Mouse (Mus musculus): Measurements from ENCODE around the gene Rhcg. TPM values are rescaled to one million over a fixed set of nuclear protein-coding genes. Genes with fewer than 3 reads are reported as not detected.

Rhcg gene
- polyA plus RNA-seq, 1 experiment from 2014 or later = 0.75 TPM

- Histone ChIP-seq H3K36me3 (ENCODE audit: control insufficient read depth, insufficient read depth, low read length) (no peaks in the 10 kb centered on the region), H3K9ac (ENCODE audit: low read length) (no peak overlapping the region), H3K27me3 (ENCODE audit: control insufficient read depth, insufficient read depth, low read length) (no peaks in the 10 kb centered on the region), H3K9me3 (ENCODE audit: control insufficient read depth, low read length) (no peaks in the 10 kb centered on the region), H3K27ac (ENCODE audit: low read depth, low read length) (no peak overlapping the region), H3K4me1 (ENCODE audit: control insufficient read depth, insufficient read depth, low read length) (no peaks in the 10 kb centered on the region), H3K4me2 (no peak overlapping the region), H3K4me3 (ENCODE audit: low read depth, low read length) (no peak overlapping the region)
- 81% methylated on average over 3 of the region's 3 CpGs for WGBS
- ATAC-seq (ENCODE audit: low FRiP score) (no peak), DNase-seq (ENCODE audit: low spot score, missing footprints) (no peak)
These were observed 29.8 kb upstream of the Rhcg start for GRCm38 (mm10) chr7:79647233-79647632.

GRCm38 (mm10) chr7:79631773-79632348, 14.4 kb upstream of the Rhcg start:
- Histone ChIP-seq H3K4me1 (ENCODE audit: control insufficient read depth, insufficient read depth, low read length) (no peaks in the 10 kb centered on the region), H3K27ac (ENCODE audit: low read depth, low read length) (no peak overlapping the region), H3K4me2 (no peak overlapping the region), H3K9ac (ENCODE audit: low read length) (no peak overlapping the region), H3K9me3 (ENCODE audit: control insufficient read depth, low read length) (no peaks in the 10 kb centered on the region), H3K36me3 (ENCODE audit: control insufficient read depth, insufficient read depth, low read length) (no peaks in the 10 kb centered on the region), H3K4me3 (ENCODE audit: low read depth, low read length) (no peak overlapping the region), H3K27me3 (ENCODE audit: control insufficient read depth, insufficient read depth, low read length) (no peaks in the 10 kb centered on the region; the same call in 1 of the 2 replicates)
- WGBS = 30% methylated on average over 13 of the region's 13 CpGs
- DNase-seq (ENCODE audit: low spot score, missing footprints) (no peak), ATAC-seq (ENCODE audit: low FRiP score) (no peak)

GRCm38 (mm10) chr7:79628271-79628913, 10.9 kb upstream of the Rhcg start:
- Histone ChIP-seq H3K9ac (ENCODE audit: low read length) (no peak overlapping the region), H3K36me3 (ENCODE audit: control insufficient read depth, insufficient read depth, low read length) (no peaks in the 10 kb centered on the region), H3K27me3 (ENCODE audit: control insufficient read depth, insufficient read depth, low read length) (no peaks in the 10 kb centered on the region; the same call in 1 of the 2 replicates), H3K4me3 (ENCODE audit: low read depth, low read length) (no peak overlapping the region), H3K9me3 (ENCODE audit: control insufficient read depth, low read length) (no peaks in the 10 kb centered on the region), H3K4me1 (ENCODE audit: control insufficient read depth, insufficient read depth, low read length) (no peaks in the 10 kb centered on the region), H3K27ac (ENCODE audit: low read depth, low read length) (no peak overlapping the region), H3K4me2 (no peak overlapping the region)
- ATAC-seq (ENCODE audit: low FRiP score) (no peak), DNase-seq (ENCODE audit: low spot score, missing footprints) (no peak)
- 72% methylated on average over 4 of the region's 4 CpGs for WGBS

GRCm38 (mm10) chr7:79626170-79626569, 8.7 kb upstream of the Rhcg start:
- H3K9me3 ChIP-seq (ENCODE audit: control insufficient read depth, low read length) = no peaks in the 10 kb centered on the region
- H3K27me3 ChIP-seq (ENCODE audit: control insufficient read depth, insufficient read depth, low read length) = no peaks in the 10 kb centered on the region
- ATAC-seq (ENCODE audit: low FRiP score) = no peak
- H3K9ac ChIP-seq (ENCODE audit: low read length) = no peak overlapping the region
- 82% methylated on average over 5 of the region's 5 CpGs for WGBS
- no peak overlapping the region for H3K4me3 ChIP-seq (ENCODE audit: low read depth, low read length)
- DNase-seq (ENCODE audit: low spot score, missing footprints) = no peak
- H3K27ac ChIP-seq (ENCODE audit: low read depth, low read length) = no peak overlapping the region
- H3K36me3 ChIP-seq (ENCODE audit: control insufficient read depth, insufficient read depth, low read length) = no peaks in the 10 kb centered on the region
- no peak overlapping the region for H3K4me2 ChIP-seq
- no peaks in the 10 kb centered on the region for H3K4me1 ChIP-seq (ENCODE audit: control insufficient read depth, insufficient read depth, low read length)

GRCm38 (mm10) chr7:79623086-79623485, 5.6 kb upstream of the Rhcg start:
- Histone ChIP-seq H3K4me3 (ENCODE audit: low read depth, low read length) (no peak overlapping the region), H3K9ac (ENCODE audit: low read length) (no peak overlapping the region), H3K9me3 (ENCODE audit: control insufficient read depth, low read length) (no peaks in the 10 kb centered on the region), H3K4me1 (ENCODE audit: control insufficient read depth, insufficient read depth, low read length) (no peaks in the 10 kb centered on the region), H3K36me3 (ENCODE audit: control insufficient read depth, insufficient read depth, low read length) (no peaks in the 10 kb centered on the region), H3K4me2 (no peak overlapping the region), H3K27ac (ENCODE audit: low read depth, low read length) (no peak overlapping the region), H3K27me3 (ENCODE audit: control insufficient read depth, insufficient read depth, low read length) (peaks cover 3% of the 10 kb centered on the region)
- no peak for ATAC-seq (ENCODE audit: low FRiP score)
- WGBS = 84% methylated on average over 8 of the region's 8 CpGs
- no peak for DNase-seq (ENCODE audit: low spot score, missing footprints)

GRCm38 (mm10) chr7:79619493-79619892, 2.0 kb upstream of the Rhcg start:
- H3K4me2 ChIP-seq = no peak overlapping the region
- H3K27me3 ChIP-seq (ENCODE audit: control insufficient read depth, insufficient read depth, low read length) = peaks cover 20% of the 10 kb centered on the region
- WGBS = 73% methylated on average over 4 of the region's 4 CpGs

GRCm38 (mm10) chr7:79615941-79616340, 1.5 kb downstream of the Rhcg start:
- ATAC-seq (ENCODE audit: low FRiP score) (no peak), DNase-seq (ENCODE audit: low spot score, missing footprints) (peak; percentile 70)
- no peaks in the 10 kb centered on the region for H3K4me1 ChIP-seq (ENCODE audit: control insufficient read depth, insufficient read depth, low read length)
- no peak overlapping the region for H3K9ac ChIP-seq (ENCODE audit: low read length)
- H3K9me3 ChIP-seq (ENCODE audit: control insufficient read depth, low read length) = no peaks in the 10 kb centered on the region
- H3K4me3 ChIP-seq (ENCODE audit: low read depth, low read length) = no peak overlapping the region
- H3K36me3 ChIP-seq (ENCODE audit: control insufficient read depth, insufficient read depth, low read length) = no peaks in the 10 kb centered on the region
- no peak overlapping the region for H3K27ac ChIP-seq (ENCODE audit: low read depth, low read length)
- no peak overlapping the region for H3K4me2 ChIP-seq
- H3K27me3 ChIP-seq (ENCODE audit: control insufficient read depth, insufficient read depth, low read length) = peaks cover 20% of the 10 kb centered on the region
- 70% methylated on average over 1 of the region's 1 CpGs for WGBS

More at GRCm38 (mm10) chr7:79619493-79619892, 2.0 kb upstream of the Rhcg start:
- Histone ChIP-seq H3K4me1 (ENCODE audit: control insufficient read depth, insufficient read depth, low read length) (no peaks in the 10 kb centered on the region), H3K36me3 (ENCODE audit: control insufficient read depth, insufficient read depth, low read length) (no peaks in the 10 kb centered on the region), H3K27ac (ENCODE audit: low read depth, low read length) (no peak overlapping the region), H3K9ac (ENCODE audit: low read length) (no peak overlapping the region), H3K4me3 (ENCODE audit: low read depth, low read length) (no peak overlapping the region), H3K9me3 (ENCODE audit: control insufficient read depth, low read length) (no peaks in the 10 kb centered on the region)
- DNase-seq (ENCODE audit: low spot score, missing footprints) (no peak), ATAC-seq (ENCODE audit: low FRiP score) (no peak)

- H3K9ac ChIP-seq (ENCODE audit: low read length) = no peak overlapping the region
- no peak overlapping the region for H3K27ac ChIP-seq (ENCODE audit: low read depth, low read length)
- H3K9me3 ChIP-seq (ENCODE audit: control insufficient read depth, low read length) = no peaks in the 10 kb centered on the region
- H3K4me1 ChIP-seq (ENCODE audit: control insufficient read depth, insufficient read depth, low read length) = no peaks in the 10 kb centered on the region
- no peak for ATAC-seq (ENCODE audit: low FRiP score)
- H3K36me3 ChIP-seq (ENCODE audit: control insufficient read depth, insufficient read depth, low read length) = no peaks in the 10 kb centered on the region
- peak; percentile 64 for DNase-seq (ENCODE audit: low spot score, missing footprints)
- H3K27me3 ChIP-seq (ENCODE audit: control insufficient read depth, insufficient read depth, low read length) = peaks cover 20% of the 10 kb centered on the region
- H3K4me2 ChIP-seq = no peak overlapping the region
- H3K4me3 ChIP-seq (ENCODE audit: low read depth, low read length) = no peak overlapping the region
- WGBS = 79% methylated on average over 4 of the region's 4 CpGs
These were observed 2.4 kb downstream of the Rhcg start for GRCm38 (mm10) chr7:79615008-79615407.

- DNase-seq (ENCODE audit: low spot score, missing footprints) (no peak), ATAC-seq (ENCODE audit: low FRiP score) (no peak)
- Histone ChIP-seq H3K27me3 (ENCODE audit: control insufficient read depth, insufficient read depth, low read length) (peaks cover 20% of the 10 kb centered on the region), H3K4me2 (no peak overlapping the region), H3K4me3 (ENCODE audit: low read depth, low read length) (no peak overlapping the region), H3K9me3 (ENCODE audit: control insufficient read depth, low read length) (no peaks in the 10 kb centered on the region), H3K27ac (ENCODE audit: low read depth, low read length) (no peak overlapping the region), H3K9ac (ENCODE audit: low read length) (no peak overlapping the region), H3K4me1 (ENCODE audit: control insufficient read depth, insufficient read depth, low read length) (no peaks in the 10 kb centered on the region; the same call in 1 of the 2 replicates), H3K36me3 (ENCODE audit: control insufficient read depth, insufficient read depth, low read length) (no peaks in the 10 kb centered on the region)
- WGBS = 65% methylated on average over 11 of the region's 11 CpGs
These were observed 4.1 kb downstream of the Rhcg start for GRCm38 (mm10) chr7:79613314-79613713.
